Comparison of ENCODE assay signal across 22 mouse cellular contexts in the genomic region with DNA sequence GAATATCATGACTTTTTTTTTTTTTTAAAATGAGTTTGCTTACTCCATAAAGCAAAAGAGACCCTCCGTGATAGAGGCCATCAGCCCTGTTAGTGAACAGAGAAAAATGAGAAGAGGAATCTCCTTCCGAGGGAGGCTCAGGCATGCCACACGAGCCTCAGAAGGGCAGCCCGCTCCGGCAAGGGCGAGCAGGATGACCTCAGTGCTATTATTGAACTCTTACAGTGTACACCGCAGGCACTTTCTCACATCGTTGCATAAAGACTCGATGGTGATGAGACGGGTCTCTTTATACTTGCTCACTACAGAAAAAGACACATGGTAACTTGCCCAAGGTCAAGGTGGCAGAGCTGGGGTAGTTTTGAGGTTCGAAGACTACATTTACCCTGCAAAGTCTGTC. TPM values are rescaled to one million over a fixed set of nuclear protein-coding genes. Genes with fewer than 3 reads are reported as not detected.
DNase-seq lines count a peak whose midpoint lies in the region; ATAC-seq and TF ChIP-seq lines count a peak whose summit lies in the region.
"Had no signal": no experiment of that assay in that cellular context is flagged by ENCODE, and none has a peak within 500 bp of the region (broad histone marks: within the 10 kb centered on the region; RNA-seq: fewer than 3 reads in every experiment).

No protein-coding gene starts in this region.

- TF ChIP-seq POLR2A in myocyte (IDR thresholded peaks at IDR 0.05; ENCODE audit: insufficient read length, low read depth): no peak

- H3K36me3 ChIP-seq in heart, embryonic 13.5 days: no peaks in the 10 kb centered on the region
- H3K36me3 ChIP-seq in heart, embryonic 14.5 days (ENCODE audit: control insufficient read depth, insufficient read depth, low read length): no peaks in the 10 kb centered on the region
- no peaks in the 10 kb centered on the region for H3K36me3 ChIP-seq in myocyte (ENCODE audit: control insufficient read depth, insufficient read depth)
- H3K36me3 ChIP-seq: forebrain, embryonic 15.5 days; hindbrain, embryonic 13.5 days; neural tube, embryonic 15.5 days had no signal

- peaks cover 4% of the 10 kb centered on the region; the same call in 1 of the 2 replicates for H3K27me3 ChIP-seq in heart, embryonic 13.5 days (replicated peaks)
- peaks cover 3% of the 10 kb centered on the region; the same call in 1 of the 2 replicates for H3K27me3 ChIP-seq in heart, embryonic 14.5 days (ENCODE audit: control insufficient read depth, insufficient read depth, low read length)
- H3K27me3 ChIP-seq in myocyte (ENCODE audit: control insufficient read depth, insufficient read depth, insufficient read length): no peaks in the 10 kb centered on the region
- H3K27me3 ChIP-seq: forebrain, embryonic 15.5 days; hindbrain, embryonic 13.5 days; neural tube, embryonic 15.5 days had no signal

- H3K9ac ChIP-seq in heart, embryonic 13.5 days: peak overlapping the region; percentile 64
- peak overlapping the region; percentile 16; the same call in 1 of the 2 replicates for H3K9ac ChIP-seq in heart, embryonic 14.5 days (ENCODE audit: low read length)
- H3K9ac ChIP-seq: forebrain, embryonic 15.5 days; hindbrain, embryonic 13.5 days; neural tube, embryonic 15.5 days had no signal

- no peak for TF ChIP-seq CTCF in gastrocnemius, adult 2 months (IDR thresholded peaks at IDR 0.05)

- intact Hi-C loops in gastrocnemius, adult 2 months (cut with DNase I): loop anchor here (5.0 kb wide), 1 partner anchor 82 kb away; no protein-coding TSS in a partner anchor
- intact Hi-C loops in heart, postnatal 25 days (cut with DNase I): loop anchor here (5.0 kb wide), 1 partner anchor 82 kb away; no protein-coding TSS in a partner anchor

- ATAC-seq in heart, embryonic 13.5 days (ENCODE audit: extremely low read depth, insufficient number of reproducible peaks, low FRiP score, low TSS enrichment): peak; percentile 62; the same call in 1 of the 2 replicates
- ATAC-seq in heart, embryonic 14.5 days (ENCODE audit: insufficient number of reproducible peaks, insufficient read depth, low FRiP score, low read depth): peak; percentile 62; the same call in 1 of the 2 replicates
- ATAC-seq: CD4-positive, CD25-positive, alpha-beta regulatory T cell, adult 4 months; forebrain, embryonic 15.5 days; inflammation-experienced regulatory T-cells, adult 6 months; midbrain, embryonic 16.5 days had no signal

- H3K4me1 ChIP-seq in heart, embryonic 13.5 days: peaks cover 27% of the 10 kb centered on the region
- H3K4me1 ChIP-seq in heart, embryonic 14.5 days (ENCODE audit: control insufficient read depth in 2 of 2, insufficient read depth in 2 of 2, low read length in 2 of 2): peaks cover 12 to 16% of the 10 kb centered on the region in 2 experiments
- H3K4me1 ChIP-seq: forebrain, embryonic 15.5 days; neural tube, embryonic 15.5 days had no signal

- DNase-seq in gastrocnemius, adult 2 months: peak; percentile 75
- no peak for DNase-seq in gastrocnemius, postnatal 4 days (ENCODE audit: low spot score in 2 of 2)
- no peak for DNase-seq in heart, postnatal 25 days (ENCODE audit: low spot score)
- no peak for DNase-seq in layer of hippocampus, adult 9-11 months
- DNase-seq: adrenal gland, postnatal 36 days; cerebellum, adult 9-10 months; kidney, adult 18-20 months; left cerebral cortex, postnatal 4 days; lung, postnatal 4 days; thymus, postnatal 14 days had no signal

- no peak overlapping the region for H3ac ChIP-seq in myocyte (ENCODE audit: control insufficient read depth, insufficient read length)

- WGBS in heart, embryonic 13.5 days: 35% methylated on average over 11 of the region's 11 CpGs
- WGBS in heart, embryonic 14.5 days: 36% methylated on average over 11 of the region's 11 CpGs

- peak overlapping the region; percentile 38 for H3K4me3 ChIP-seq in gastrocnemius, adult 2 months
- no peak overlapping the region for H3K4me3 ChIP-seq in heart, embryonic 13.5 days
- no peak overlapping the region for H3K4me3 ChIP-seq in heart, embryonic 14.5 days (ENCODE audit: control insufficient read depth in 1 of 2, insufficient read depth in 1 of 2, low read depth in 1 of 2, low read length in 2 of 2)
- H3K4me3 ChIP-seq in myocyte: no peak overlapping the region
- H3K4me3 ChIP-seq: forebrain, embryonic 15.5 days; heart, adult 2 months; hindbrain, embryonic 13.5 days; neural tube, embryonic 15.5 days had no signal

- peak overlapping the region; percentile 95 for H3K27ac ChIP-seq in gastrocnemius, adult 2 months
- H3K27ac ChIP-seq in heart, embryonic 13.5 days (replicated peaks): peak overlapping the region; percentile 73
- H3K27ac ChIP-seq in heart, embryonic 14.5 days (replicated peaks in 1 of 2; ENCODE audit: control insufficient read depth in 1 of 2, insufficient read depth in 1 of 2, low read depth in 2 of 2, low read length in 2 of 2): peak overlapping the region; percentile 66 to 85; a peak in 3 of 4 replicates
- H3K27ac ChIP-seq: forebrain, embryonic 15.5 days; heart, adult 2 months; hindbrain, embryonic 13.5 days; kidney, postnatal 0 days; neural tube, embryonic 15.5 days had no signal

- no peaks in the 10 kb centered on the region for H3K9me3 ChIP-seq in heart, embryonic 13.5 days
- no peaks in the 10 kb centered on the region for H3K9me3 ChIP-seq in heart, embryonic 14.5 days (ENCODE audit: control insufficient read depth, low read length)
- H3K9me3 ChIP-seq: forebrain, embryonic 15.5 days; hindbrain, embryonic 13.5 days; neural tube, embryonic 15.5 days had no signal

- 0 out of 2 replicates have a peak overlapping the region, but pooled peaks have one; percentile 16 for H3K4me2 ChIP-seq in heart, embryonic 13.5 days
- no peak overlapping the region for H3K4me2 ChIP-seq in heart, embryonic 14.5 days (ENCODE audit: low read length)
- peak overlapping the region; percentile 65 for H3K4me2 ChIP-seq in myocyte (ENCODE audit: low read depth)
- H3K4me2 ChIP-seq: forebrain, embryonic 15.5 days; hindbrain, embryonic 13.5 days; neural tube, embryonic 15.5 days had no signal

- H3K79me2 ChIP-seq in myocyte (ENCODE audit: control insufficient read depth, insufficient read depth): no peaks in the 10 kb centered on the region

TF ChIP-seq in myocyte, 11 proteins besides CTCF, POLR2A, EP300 and RAD21:
- TF ChIP-seq MYOD1 (IDR thresholded peaks at IDR 0.05; ENCODE audit: control insufficient read depth in 1 of 3, insufficient read length in 2 of 3, low read depth in 2 of 3) (no peak), MYOG (IDR thresholded peaks at IDR 0.05; ENCODE audit: control insufficient read depth in 1 of 3, insufficient read depth in 1 of 3, insufficient read length in 2 of 3, low read depth in 2 of 3) (peak in 1 of 3 experiments; percentile 52), POLR2AphosphoS2 (IDR thresholded peaks at IDR 0.05; ENCODE audit: insufficient read length, low read depth) (peak; percentile 49), E2F4 (IDR thresholded peaks at IDR 0.05; ENCODE audit: insufficient read depth) (no peak), TCF12 (IDR thresholded peaks at IDR 0.05; ENCODE audit: insufficient read depth, poor library complexity, severe bottlenecking) (no peak)
TF ChIP-seq in myocyte: peak in this region for 2.

RNA-seq across cellular contexts. Expression of gene Myh3, which starts 26.6 kb away (rescaled TPM):
- total RNA-seq in gastrocnemius, adult 2 months (2021): 10 to 100 TPM in 1 of 2 experiments, 1 to 10 TPM in 1; 7.8 to 15.3 TPM
- total RNA-seq in gastrocnemius, postnatal 4 days (2021): 100 to 1,000 TPM; 510 to 548 TPM
- polyA plus RNA-seq in heart, embryonic 13.5 days (2015; fragmentation: Nextera tagmentation; extraction: Ambion mirVana): 0.75 and 1.6 TPM in 2 replicates
- not detected for total RNA-seq in heart, postnatal 25 days (2021)
- polyA plus RNA-seq in heart, embryonic 14.5 days (2014; fragmentation: Nextera tagmentation; extraction: Ambion mirVana): 0.57 TPM in 1 of 2 replicates, not detected in the other
- 876 TPM for polyA plus RNA-seq in myocyte (2012; fragmentation: generic; extraction: Trizol)
- total RNA-seq: heart, adult 2 months; liver, adult 2 months had no signal
- polyA plus RNA-seq: heart, adult 2 months; liver, adult 2 months had no signal

RNA-seq across cellular contexts. Expression of gene Sco1, which starts 52.2 kb away (rescaled TPM):
- 10 to 100 TPM in 1 of 2 experiments, 1 to 10 TPM in 1; 5.6 to 10.3 TPM for total RNA-seq in gastrocnemius, adult 2 months (2021)
- 10 to 100 TPM; 13.7 to 14.3 TPM for total RNA-seq in gastrocnemius, postnatal 4 days (2021)
- polyA plus RNA-seq in heart, embryonic 13.5 days (2015; fragmentation: Nextera tagmentation; extraction: Ambion mirVana): 18.8 and 21.5 TPM in 2 replicates
- total RNA-seq in heart, postnatal 25 days (2021): 10 to 100 TPM; 19.0 to 19.5 TPM
- 20.4 and 23.1 TPM in 2 replicates for polyA plus RNA-seq in heart, embryonic 14.5 days (2014; fragmentation: Nextera tagmentation; extraction: Ambion mirVana)
- 14.7 TPM for polyA plus RNA-seq in myocyte (2012; fragmentation: generic; extraction: Trizol)

RNA-seq across cellular contexts. Expression of gene Adprm, which starts 52.3 kb away (rescaled TPM):
- 1 to 10 TPM; 6.8 to 9.9 TPM for total RNA-seq in gastrocnemius, adult 2 months (2021)
- total RNA-seq in gastrocnemius, postnatal 4 days (2021): 10 to 100 TPM; 14.9 to 15.8 TPM
- 16.0 and 19.4 TPM in 2 replicates for polyA plus RNA-seq in heart, embryonic 13.5 days (2015; fragmentation: Nextera tagmentation; extraction: Ambion mirVana)
- total RNA-seq in heart, postnatal 25 days (2021): 10 to 100 TPM; 13.3 to 14.5 TPM
- polyA plus RNA-seq in heart, embryonic 14.5 days (2014; fragmentation: Nextera tagmentation; extraction: Ambion mirVana): 17.8 and 20.4 TPM in 2 replicates
- 13.1 TPM for polyA plus RNA-seq in myocyte (2012; fragmentation: generic; extraction: Trizol)

Comparison
In these comparisons a context has a peak if more than half of its experiments do, and no peak if none do; other contexts are left out.
1. RNA of gene Myh3, which starts 26.6 kb away (total RNA-seq): 510 to 548 TPM in gastrocnemius, postnatal 4 days; 7.8 to 15.3 TPM in gastrocnemius, adult 2 months and not detected in heart, postnatal 25 days; every median in the first group is over 10 times any median in the second.
2. Peak in every context shown above with its lines, with median percentiles within 50 percentile points of each other: H3K27ac ChIP-seq.